Comparison of ENCODE assay signal across 14 mouse cellular contexts in genomic region chr1:91981381-91981780, GRCm38 (mm10).
DNase-seq lines count a peak whose midpoint lies in the region; ATAC-seq and TF ChIP-seq lines count a peak whose summit lies in the region.
"Had no signal": no experiment of that assay in that cellular context is flagged by ENCODE, and none has a peak within 500 bp of the region (broad histone marks: within the 10 kb centered on the region; RNA-seq: fewer than 3 reads in every experiment).

No protein-coding gene starts in this region.

- H3K9me3 ChIP-seq in kidney, embryonic 14.5 days (ENCODE audit: control insufficient read depth, low read length) = no peaks in the 10 kb centered on the region
- no peaks in the 10 kb centered on the region for H3K9me3 ChIP-seq in lung, embryonic 14.5 days (ENCODE audit: low read depth, low read length)
- H3K9me3 ChIP-seq: forebrain, embryonic 13.5 days had no signal

- no peak overlapping the region for H3K4me2 ChIP-seq in kidney, embryonic 14.5 days (replicated peaks; ENCODE audit: low read depth, low read length)
- no peak overlapping the region for H3K4me2 ChIP-seq in lung, embryonic 14.5 days
- H3K4me2 ChIP-seq: forebrain, embryonic 13.5 days had no signal

- peak; percentile 25 to 42 for DNase-seq in cerebellum, postnatal 14 days
- DNase-seq in cerebellum, adult 11-12 months = no peak
- no peak for DNase-seq in kidney, adult 2 months
- peak; percentile 18 for DNase-seq in lung, embryonic 14.5 days
- no peak for DNase-seq in lung, adult 2 months
- DNase-seq in NIH3T3 (ENCODE audit: low read depth) = peak; percentile 51
- no peak for DNase-seq in thymus, adult 2 months
- DNase-seq: adrenal gland, adult 2 months; cerebellum, adult 8-10 months; retina, postnatal 1 day; thymus, postnatal 4 days had no signal

- no peaks in the 10 kb centered on the region for H3K4me1 ChIP-seq in kidney, adult 2 months (ENCODE audit: control insufficient read depth, insufficient read depth, low read length)
- no peaks in the 10 kb centered on the region for H3K4me1 ChIP-seq in kidney, embryonic 14.5 days (ENCODE audit: control insufficient read depth, insufficient read depth, low read length)
- H3K4me1 ChIP-seq in lung, embryonic 14.5 days (ENCODE audit: insufficient read depth) = no peaks in the 10 kb centered on the region
- H3K4me1 ChIP-seq in lung, adult 2 months (ENCODE audit: control insufficient read depth, insufficient read depth, low read length) = no peaks in the 10 kb centered on the region
- peaks cover 7% of the 10 kb centered on the region for H3K4me1 ChIP-seq in thymus, adult 2 months (replicated peaks; ENCODE audit: control insufficient read depth, insufficient read depth, low read length)

- no peak overlapping the region for H3K4me3 ChIP-seq in kidney, adult 2 months (ENCODE audit: insufficient read depth, low read depth, low read length)
- H3K4me3 ChIP-seq in kidney, embryonic 14.5 days (ENCODE audit: low read length) = no peak overlapping the region
- H3K4me3 ChIP-seq in lung, embryonic 14.5 days (ENCODE audit: low read depth, low read length) = no peak overlapping the region
- H3K4me3 ChIP-seq in lung, adult 2 months (replicated peaks; ENCODE audit: extremely low read depth, low read depth, low read length) = no peak overlapping the region
- no peak overlapping the region for H3K4me3 ChIP-seq in thymus, adult 2 months (ENCODE audit: control insufficient read depth, insufficient read depth, low read length)
- H3K4me3 ChIP-seq: forebrain, embryonic 13.5 days; myocyte had no signal

- TF ChIP-seq POLR2A in kidney, adult 2 months (IDR thresholded peaks at IDR 0.05; ENCODE audit: low read depth, low read length) = no peak
- no peak for TF ChIP-seq POLR2A in lung, adult 2 months (IDR thresholded peaks at IDR 0.05; ENCODE audit: borderline replicate concordance, extremely low read depth, low read depth, low read length)
- no peak for TF ChIP-seq POLR2A in thymus, adult 2 months (IDR thresholded peaks at IDR 0.05; ENCODE audit: control insufficient read depth, extremely low read depth, insufficient read depth, low read length, poor library complexity)

- no peak overlapping the region for H3K27ac ChIP-seq in kidney, adult 2 months (ENCODE audit: insufficient read depth, low read depth, low read length)
- no peak overlapping the region for H3K27ac ChIP-seq in kidney, embryonic 14.5 days (ENCODE audit: low read depth, low read length)
- H3K27ac ChIP-seq in lung, embryonic 14.5 days (ENCODE audit: low read depth) = no peak overlapping the region
- H3K27ac ChIP-seq in thymus, adult 2 months (ENCODE audit: control insufficient read depth, insufficient read depth, low read length) = no peak overlapping the region
- H3K27ac ChIP-seq: forebrain, embryonic 13.5 days had no signal

- WGBS in kidney, adult 2 months = 84% methylated on average over 1 of the region's 1 CpGs
- WGBS in kidney, embryonic 14.5 days = 86% methylated on average over 1 of the region's 1 CpGs
- 59% methylated on average over 1 of the region's 1 CpGs for WGBS in lung, embryonic 14.5 days
- 85% methylated on average over 1 of the region's 1 CpGs for WGBS in lung, adult 2 months
- 85% methylated on average over 1 of the region's 1 CpGs for WGBS in thymus, adult 2 months

- TF ChIP-seq CTCF in kidney, adult 2 months (conservative IDR thresholded peaks at IDR 0.05; ENCODE audit: insufficient read depth, insufficient read length, low read depth, low read length) = 0 out of 2 replicates have a peak, but pooled peaks have one; percentile 16
- 0 out of 2 replicates have a peak, but pooled peaks have one; percentile 9 for TF ChIP-seq CTCF in lung, embryonic 14.5 days (IDR thresholded peaks at IDR 0.05; ENCODE audit: low read depth)
- TF ChIP-seq CTCF in lung, adult 2 months (IDR thresholded peaks at IDR 0.05; ENCODE audit: insufficient read depth, low read length) = no peak
- no peak for TF ChIP-seq CTCF in thymus, adult 2 months (IDR thresholded peaks at IDR 0.05; ENCODE audit: borderline replicate concordance, control insufficient read depth, extremely low read depth, insufficient read depth, low read length, poor library complexity)

- H3K9ac ChIP-seq in kidney, embryonic 14.5 days (ENCODE audit: low read depth, low read length) = no peak overlapping the region
- no peak overlapping the region for H3K9ac ChIP-seq in lung, embryonic 14.5 days
- H3K9ac ChIP-seq: forebrain, embryonic 13.5 days had no signal

- H3K36me3 ChIP-seq in kidney, adult 2 months (ENCODE audit: control insufficient read depth, insufficient read depth, low read length) = no peaks in the 10 kb centered on the region; the same call in 1 of the 2 replicates
- H3K36me3 ChIP-seq in kidney, embryonic 14.5 days (ENCODE audit: control insufficient read depth, insufficient read depth, low read length) = peaks cover 47% of the 10 kb centered on the region
- H3K36me3 ChIP-seq in lung, embryonic 14.5 days (ENCODE audit: insufficient read depth) = peaks cover 46% of the 10 kb centered on the region
- no peaks in the 10 kb centered on the region; the same call in 1 of the 2 replicates for H3K36me3 ChIP-seq in thymus, adult 2 months (ENCODE audit: control insufficient read depth, insufficient read depth, low read length)

- H3K27me3 ChIP-seq in kidney, adult 2 months (replicated peaks; ENCODE audit: control insufficient read depth, insufficient read depth, low read length) = no peaks in the 10 kb centered on the region
- no peaks in the 10 kb centered on the region for H3K27me3 ChIP-seq in kidney, embryonic 14.5 days (ENCODE audit: control insufficient read depth, insufficient read depth, low read length)
- H3K27me3 ChIP-seq in lung, embryonic 14.5 days (ENCODE audit: insufficient read depth, low read length) = no peaks in the 10 kb centered on the region
- no peaks in the 10 kb centered on the region for H3K27me3 ChIP-seq in thymus, adult 2 months (ENCODE audit: control insufficient read depth, insufficient read depth, low read length)
- H3K27me3 ChIP-seq: forebrain, embryonic 13.5 days had no signal

- no peak for ATAC-seq in kidney, embryonic 14.5 days (ENCODE audit: low FRiP score, low TSS enrichment)
- no peak for ATAC-seq in lung, embryonic 14.5 days (ENCODE audit: insufficient read depth)
- ATAC-seq: forebrain, embryonic 13.5 days had no signal

Comparison
In these comparisons a context has a peak if more than half of its experiments do, and no peak if none do; other contexts are left out.
1. DNase-seq: peak in cerebellum, postnatal 14 days (2 of 2), lung, embryonic 14.5 days (single experiment) and NIH3T3 (single experiment); none in cerebellum, adult 11-12 months (single experiment), kidney, adult 2 months (single experiment), lung, adult 2 months (single experiment) and thymus, adult 2 months (single experiment).
2. CTCF ChIP-seq: peak in kidney, adult 2 months (single experiment) and lung, embryonic 14.5 days (single experiment); none in lung, adult 2 months (single experiment) and thymus, adult 2 months (single experiment).